Mouse (Mus musculus) heart, postnatal 0 days (tissue): ENCODE measurements around the gene Cdca7l.

Experiments used
- CTCF ChIP-seq: IDR thresholded peaks from 2 replicates; pipeline ENCODE4 v1.5.1; 2016; ENCODE audit warnings: antibody characterized with exemption, control low read depth, low read depth
- EP300 ChIP-seq: IDR thresholded peaks from 2 replicates; pipeline ENCODE4 v1.6.1; 2016; ENCODE audit warnings: antibody characterized with exemption, low read depth

DNA sequence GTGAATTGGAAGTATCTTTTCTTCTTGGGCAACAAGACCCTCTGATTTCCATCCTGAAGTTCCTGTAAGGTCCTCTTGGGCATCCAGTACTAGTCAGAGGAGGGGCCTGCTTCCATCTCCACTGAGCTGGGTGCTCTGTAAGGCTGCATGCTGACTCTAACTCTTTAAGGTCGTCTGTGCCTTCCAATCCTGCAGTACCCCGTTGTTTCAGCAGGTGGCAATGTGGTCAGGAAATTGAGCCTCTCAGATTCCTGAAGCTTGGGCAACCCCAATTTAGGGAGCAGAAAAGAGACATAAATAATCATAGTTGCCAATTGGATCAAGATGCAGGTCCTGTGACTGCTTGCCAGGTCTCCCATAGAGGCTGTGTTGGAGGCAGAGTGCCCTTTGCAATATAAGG lies 31.5 kb upstream of the Cdca7l start:
- TF ChIP-seq CTCF (peak; percentile 76), EP300 (no peak)
